9 mouse cellular contexts compared by ENCODE assay signal in the genomic region with DNA sequence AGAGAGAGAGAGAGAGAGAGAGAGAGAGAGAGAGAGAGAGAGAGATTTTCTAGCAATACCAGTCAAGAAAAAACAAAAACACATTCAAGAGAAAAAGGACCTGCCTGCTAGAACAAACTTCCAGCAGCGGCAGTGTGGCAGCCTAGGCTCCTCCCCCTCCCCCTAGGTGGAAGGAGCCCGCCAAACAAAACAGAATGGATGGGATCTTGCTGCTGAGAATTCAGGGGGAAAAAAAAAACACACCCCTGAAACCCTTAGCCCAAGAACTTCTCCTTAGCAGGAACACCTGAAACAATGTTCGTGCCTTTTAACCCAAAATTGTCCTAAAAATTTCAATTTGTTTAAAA. TPM values are rescaled to one million over a fixed set of nuclear protein-coding genes. Genes with fewer than 3 reads are reported as not detected.
DNase-seq lines count a peak whose midpoint lies in the region; ATAC-seq lines count a peak whose summit lies in the region.
"Had no signal": no experiment of that assay in that cellular context is flagged by ENCODE, and none has a peak within 500 bp of the region (broad histone marks: within the 10 kb centered on the region; RNA-seq: fewer than 3 reads in every experiment).

No protein-coding gene starts in this region.

- ATAC-seq in embryonic facial prominence, embryonic 14.5 days (ENCODE audit: low read depth): no peak; the same call in 1 of the 2 replicates
- no peak for ATAC-seq in limb, embryonic 11.5 days (ENCODE audit: insufficient number of reproducible peaks, low FRiP score, low TSS enrichment, low read depth)
- ATAC-seq in neural tube, embryonic 14.5 days (ENCODE audit: low read depth): no peak; the same call in 1 of the 2 replicates

- peaks cover 8% of the 10 kb centered on the region for H3K4me1 ChIP-seq in embryonic facial prominence, embryonic 14.5 days (ENCODE audit: control insufficient read depth, insufficient read depth, low read length)
- H3K4me1 ChIP-seq in limb, embryonic 11.5 days (ENCODE audit: control insufficient read depth, insufficient read depth, low read length): no peaks in the 10 kb centered on the region; the same call in 1 of the 2 replicates
- H3K4me1 ChIP-seq in neural tube, embryonic 14.5 days (ENCODE audit: control insufficient read depth, insufficient read depth, low read length): no peaks in the 10 kb centered on the region

- H3K4me2 ChIP-seq in embryonic facial prominence, embryonic 14.5 days (ENCODE audit: low read depth, low read length): peak overlapping the region; percentile 57
- peak overlapping the region; percentile 26; the same call in 1 of the 2 replicates for H3K4me2 ChIP-seq in limb, embryonic 11.5 days (ENCODE audit: low read depth, severe bottlenecking)
- peak overlapping the region; percentile 35 for H3K4me2 ChIP-seq in neural tube, embryonic 14.5 days (ENCODE audit: low read depth, low read length)

- H3K27me3 ChIP-seq in embryonic facial prominence, embryonic 14.5 days (replicated peaks; ENCODE audit: control insufficient read depth, insufficient read depth, low read length): no peaks in the 10 kb centered on the region
- no peaks in the 10 kb centered on the region for H3K27me3 ChIP-seq in limb, embryonic 11.5 days (ENCODE audit: control insufficient read depth, insufficient read depth, low read length)
- no peaks in the 10 kb centered on the region for H3K27me3 ChIP-seq in neural tube, embryonic 14.5 days (ENCODE audit: control insufficient read depth, insufficient read depth, low read length)

- DNase-seq in kidney, postnatal 14 days: peak; percentile 9
- no peak for DNase-seq in kidney, postnatal 36 days
- peak; percentile 81 for DNase-seq in embryonic facial prominence, embryonic 14.5 days (ENCODE audit: low spot score)
- peak; percentile 68 for DNase-seq in limb, embryonic 11.5 days (ENCODE audit: low spot score)
- no peak for DNase-seq in left cerebral cortex, adult 18-20 months (ENCODE audit: low spot score in 2 of 2)
- no peak for DNase-seq in frontal cortex, postnatal 14 days (ENCODE audit: low spot score in 2 of 2)
- no peak for DNase-seq in spleen, postnatal 36 days (ENCODE audit: low spot score in 2 of 2)

- H3K4me3 ChIP-seq in embryonic facial prominence, embryonic 14.5 days (ENCODE audit: low read depth, low read length): peak overlapping the region; percentile 31
- H3K4me3 ChIP-seq in limb, embryonic 11.5 days (ENCODE audit: low read depth, low read length): no peak overlapping the region; the same call in 1 of the 2 replicates
- peak overlapping the region; percentile 2; the same call in 1 of the 2 replicates for H3K4me3 ChIP-seq in neural tube, embryonic 14.5 days (ENCODE audit: low read depth, low read length)
- H3K4me3 ChIP-seq: myocyte had no signal

- 2% methylated on average over 3 of the region's 3 CpGs for WGBS in embryonic facial prominence, embryonic 14.5 days
- WGBS in limb, embryonic 11.5 days: 6% methylated on average over 3 of the region's 3 CpGs
- WGBS in neural tube, embryonic 14.5 days: 5% methylated on average over 3 of the region's 3 CpGs

- peak overlapping the region; percentile 70 for H3K27ac ChIP-seq in embryonic facial prominence, embryonic 14.5 days (replicated peaks; ENCODE audit: low read depth, low read length)
- H3K27ac ChIP-seq in limb, embryonic 11.5 days (replicated peaks; ENCODE audit: low read depth, low read length): no peak overlapping the region
- H3K27ac ChIP-seq in neural tube, embryonic 14.5 days (ENCODE audit: low read depth, low read length): no peak overlapping the region

- no peaks in the 10 kb centered on the region for H3K9me3 ChIP-seq in embryonic facial prominence, embryonic 14.5 days (ENCODE audit: control insufficient read depth, low read length)
- H3K9me3 ChIP-seq in limb, embryonic 11.5 days (ENCODE audit: control insufficient read depth, low read length): no peaks in the 10 kb centered on the region
- no peaks in the 10 kb centered on the region for H3K9me3 ChIP-seq in neural tube, embryonic 14.5 days (ENCODE audit: control insufficient read depth, low read length)

- no peaks in the 10 kb centered on the region for H3K36me3 ChIP-seq in embryonic facial prominence, embryonic 14.5 days (ENCODE audit: control insufficient read depth, insufficient read depth, low read length)
- H3K36me3 ChIP-seq in limb, embryonic 11.5 days (ENCODE audit: control insufficient read depth, insufficient read depth, low read length): no peaks in the 10 kb centered on the region
- H3K36me3 ChIP-seq in neural tube, embryonic 14.5 days (ENCODE audit: control insufficient read depth, insufficient read depth, low read length): no peaks in the 10 kb centered on the region

- H3K9ac ChIP-seq in embryonic facial prominence, embryonic 14.5 days (ENCODE audit: low read depth, low read length): peak overlapping the region; percentile 55
- peak overlapping the region; percentile 50 for H3K9ac ChIP-seq in limb, embryonic 11.5 days (ENCODE audit: low read length)
- no peak overlapping the region for H3K9ac ChIP-seq in neural tube, embryonic 14.5 days (replicated peaks; ENCODE audit: low read depth, low read length)

RNA-seq across cellular contexts. Expression of a gene that starts 17.6 kb away (rescaled TPM):
- polyA plus RNA-seq in embryonic facial prominence, embryonic 14.5 days (2014; fragmentation: Nextera tagmentation; extraction: Ambion mirVana): 0.14 and 0.28 TPM in 2 replicates
- 0.04 and 0.13 TPM in 2 replicates for polyA plus RNA-seq in limb, embryonic 11.5 days (2014; fragmentation: Nextera tagmentation; extraction: Ambion mirVana)
- polyA plus RNA-seq in neural tube, embryonic 14.5 days (2014; fragmentation: Nextera tagmentation; extraction: Ambion mirVana): 0.05 TPM in 1 of 2 replicates, not detected in the other
- under 1 TPM; 0.52 to 0.63 TPM for total RNA-seq in left cerebral cortex, adult 18-20 months (2021)
- polyA plus RNA-seq: myocyte had no signal

RNA-seq across cellular contexts. Expression of a gene that starts 17.6 kb away (rescaled TPM):
- polyA plus RNA-seq in embryonic facial prominence, embryonic 14.5 days (2014; fragmentation: Nextera tagmentation; extraction: Ambion mirVana): 0.13 and 0.21 TPM in 2 replicates
- polyA plus RNA-seq in limb, embryonic 11.5 days (2014; fragmentation: Nextera tagmentation; extraction: Ambion mirVana): 0.16 and 0.31 TPM in 2 replicates
- 0.13 TPM in 1 of 2 replicates, not detected in the other for polyA plus RNA-seq in neural tube, embryonic 14.5 days (2014; fragmentation: Nextera tagmentation; extraction: Ambion mirVana)
- under 1 TPM in 1 of 2 experiments, not detected in 1; 0.72 TPM for total RNA-seq in left cerebral cortex, adult 18-20 months (2021)
- polyA plus RNA-seq: myocyte had no signal

RNA-seq across cellular contexts. Expression of a gene that starts 34.1 kb away (rescaled TPM):
- polyA plus RNA-seq in embryonic facial prominence, embryonic 14.5 days (2014; fragmentation: Nextera tagmentation; extraction: Ambion mirVana): 0.24 TPM in 1 of 2 replicates, not detected in the other
- not detected in 2 replicates for polyA plus RNA-seq in limb, embryonic 11.5 days (2014; fragmentation: Nextera tagmentation; extraction: Ambion mirVana)
- not detected in 2 replicates for polyA plus RNA-seq in neural tube, embryonic 14.5 days (2014; fragmentation: Nextera tagmentation; extraction: Ambion mirVana)
- not detected for total RNA-seq in left cerebral cortex, adult 18-20 months (2021)

RNA-seq across cellular contexts. Expression of a gene that starts 34.2 kb away (rescaled TPM):
- 0.07 and 1.0 TPM in 2 replicates for polyA plus RNA-seq in embryonic facial prominence, embryonic 14.5 days (2014; fragmentation: Nextera tagmentation; extraction: Ambion mirVana)
- polyA plus RNA-seq in limb, embryonic 11.5 days (2014; fragmentation: Nextera tagmentation; extraction: Ambion mirVana): 0.09 and 0.18 TPM in 2 replicates
- 0.27 TPM in 1 of 2 replicates, not detected in the other for polyA plus RNA-seq in neural tube, embryonic 14.5 days (2014; fragmentation: Nextera tagmentation; extraction: Ambion mirVana)
- total RNA-seq in left cerebral cortex, adult 18-20 months (2021): under 1 TPM; 0.09 to 0.12 TPM
- polyA plus RNA-seq: myocyte had no signal

RNA-seq across cellular contexts. Expression of a gene that starts 49.1 kb away (rescaled TPM):
- 0.08 TPM in 1 of 2 replicates, not detected in the other for polyA plus RNA-seq in embryonic facial prominence, embryonic 14.5 days (2014; fragmentation: Nextera tagmentation; extraction: Ambion mirVana)
- 0.13 TPM in 1 of 2 replicates, not detected in the other for polyA plus RNA-seq in limb, embryonic 11.5 days (2014; fragmentation: Nextera tagmentation; extraction: Ambion mirVana)
- polyA plus RNA-seq in neural tube, embryonic 14.5 days (2014; fragmentation: Nextera tagmentation; extraction: Ambion mirVana): not detected in 2 replicates
- not detected for total RNA-seq in left cerebral cortex, adult 18-20 months (2021)
- polyA plus RNA-seq: myocyte had no signal

Comparison
In these comparisons a context has a peak if more than half of its experiments do, and no peak if none do; other contexts are left out.
1. DNase-seq: peak in kidney, postnatal 14 days (single experiment), embryonic facial prominence, embryonic 14.5 days (single experiment) and limb, embryonic 11.5 days (single experiment); none in kidney, postnatal 36 days (0 of 2), left cerebral cortex, adult 18-20 months (0 of 2), frontal cortex, postnatal 14 days (0 of 2) and spleen, postnatal 36 days (0 of 2).
2. Peak in every context shown above with its lines, with median percentiles within 50 percentile points of each other: H3K4me2 ChIP-seq.